Mouse (Mus musculus) gastrocnemius, adult 8-10 months (tissue): ENCODE results near the gene Lamtor1. TPM values are rescaled to one million over a fixed set of nuclear protein-coding genes. Genes with fewer than 3 reads are reported as not detected.

Experiments used
- DNase-seq, 2 experiments: peaks; one replicate each; pipeline ENCODE4 v3.0.0; 2022; ENCODE audit warnings: low spot score in 2 of 2
- total RNA-seq, 4 experiments: library from RNA; stranded (reverse); gene quantifications; 2 replicates each; pipeline ENCODE4 v1.2.4; 2022

Gene Lamtor1
- 100 to 1,000 TPM in 1 of 4 experiments, 10 to 100 TPM in 3; 92.8 to 102 (median 96.2) TPM for total RNA-seq

- DNase-seq, result peak; percentile 99 to 100
Observed at GRCm38 (mm10) chr7:101905561-101906286, at the start of gene Lamtor1. Gene Lamtor1, plus strand, starts transcription at chr7:101905904.

- no peak for DNase-seq
Observed at GRCm38 (mm10) chr7:101857094-101857493, 48.6 kb upstream of the Lamtor1 start, which contains the start of gene Folr2. Gene Folr2, minus strand, starts transcription at chr7:101857194.

GRCm38 (mm10) chr7:101858362-101858761, 47.3 kb upstream of the Lamtor1 start:
- DNase-seq, result no peak

GRCm38 (mm10) chr7:101860978-101861377, 44.7 kb upstream of the Lamtor1 start:
- no peak for DNase-seq

GRCm38 (mm10) chr7:101862291-101862690, 43.4 kb upstream of the Lamtor1 start:
- no peak for DNase-seq

- no peak for DNase-seq
Observed at GRCm38 (mm10) chr7:101863415-101863814, 42.3 kb upstream of the Lamtor1 start, which contains the start of gene Anapc15. Gene Anapc15, plus strand, starts transcription at chr7:101863715.

- DNase-seq, result no peak
Observed at GRCm38 (mm10) chr7:101866491-101867265, 39.0 kb upstream of the Lamtor1 start.

- no peak for DNase-seq
Observed at GRCm38 (mm10) chr7:101867482-101867881, 38.2 kb upstream of the Lamtor1 start.

GRCm38 (mm10) chr7:101868241-101869162, 37.2 kb upstream of the Lamtor1 start:
- no peak for DNase-seq

- no peak for DNase-seq
Observed at GRCm38 (mm10) chr7:101869163-101869500, 36.6 kb upstream of the Lamtor1 start.

- DNase-seq, result no peak
Observed at GRCm38 (mm10) chr7:101870629-101871028, 35.1 kb upstream of the Lamtor1 start, which contains the start of gene Folr1. Gene Folr1, minus strand, starts transcription at chr7:101870788.

- DNase-seq, result no peak
Observed at GRCm38 (mm10) chr7:101871296-101871695, 34.4 kb upstream of the Lamtor1 start.

- no peak for DNase-seq
Observed at GRCm38 (mm10) chr7:101875978-101876377, 29.7 kb upstream of the Lamtor1 start.

- no peak for DNase-seq
Observed at GRCm38 (mm10) chr7:101880855-101881254, 24.8 kb upstream of the Lamtor1 start.

GRCm38 (mm10) chr7:101882413-101883154, 23.1 kb upstream of the Lamtor1 start:
- DNase-seq, result no peak

- DNase-seq, result no peak
Observed at GRCm38 (mm10) chr7:101884160-101884559, 21.5 kb upstream of the Lamtor1 start.

GRCm38 (mm10) chr7:101886274-101886673, 19.4 kb upstream of the Lamtor1 start:
- DNase-seq, result no peak

- no peak for DNase-seq
Observed at GRCm38 (mm10) chr7:101888460-101888859, 17.2 kb upstream of the Lamtor1 start.

GRCm38 (mm10) chr7:101895695-101896094, 10.0 kb upstream of the Lamtor1 start:
- no peak for DNase-seq
